Mouse (Mus musculus) adrenal gland (tissue): ENCODE data around the gene Prf1.

Experiments
- intact Hi-C: fragments of 180-260 bp; cut with DNase I; formaldehyde crosslinking; loops from one replicate; pipeline ENCODE4 v1.15.1; 2025
- long read RNA-seq, 2 experiments: library from polyadenylated mRNA; unstranded; transcript quantifications; one replicate each; pipeline ENCODE4 v2.0.0; 2020; ENCODE audit warnings: borderline replicate concordance in 1 of 2; ENCODE audit not compliant: insufficient replicate concordance in 1 of 2

Gene Prf1
- long read RNA-seq, experiment 1, result 0 reads
- long read RNA-seq, experiment 2, result 0 reads

- intact Hi-C loops, result no loop called here
Measured at GRCm38 (mm10) chr10:61297477-61297876, at the start of gene Prf1. TSS of gene Prf1 (plus strand) at chr10:61297833.

- intact Hi-C loops, result no loop called here
Measured at GRCm38 (mm10) chr10:61248596-61249114, 49.0 kb upstream of the Prf1 start.

GRCm38 (mm10) chr10:61249951-61250350 is 47.7 kb upstream of the Prf1 start:
- intact Hi-C loops, result no loop called here

GRCm38 (mm10) chr10:61254761-61255160 is 42.9 kb upstream of the Prf1 start:
- intact Hi-C loops, result no loop called here

GRCm38 (mm10) chr10:61255190-61255589 is 42.4 kb upstream of the Prf1 start:
- intact Hi-C loops, result no loop called here

GRCm38 (mm10) chr10:61256665-61257064 is 41.0 kb upstream of the Prf1 start:
- intact Hi-C loops, result no loop called here

GRCm38 (mm10) chr10:61258131-61258530 is 39.5 kb upstream of the Prf1 start:
- intact Hi-C loops, result no loop called here

- intact Hi-C loops, result no loop called here
Measured at GRCm38 (mm10) chr10:61261229-61262156, 36.1 kb upstream of the Prf1 start.

GRCm38 (mm10) chr10:61263606-61264005 is 34.0 kb upstream of the Prf1 start:
- intact Hi-C loops, result no loop called here

GRCm38 (mm10) chr10:61267378-61267777 is 30.3 kb upstream of the Prf1 start:
- intact Hi-C loops, result no loop called here

GRCm38 (mm10) chr10:61272089-61272626 is 25.5 kb upstream of the Prf1 start:
- intact Hi-C loops, result loop anchor here (5.0 kb wide), 1 partner anchor 70 kb away; no protein-coding TSS in a partner anchor

GRCm38 (mm10) chr10:61272631-61273030 is 25.0 kb upstream of the Prf1 start:
- intact Hi-C loops, result loop anchor here (5.0 kb wide), 1 partner anchor 70 kb away; no protein-coding TSS in a partner anchor

- intact Hi-C loops, result loop anchor here (5.0 kb wide), 1 partner anchor 71 kb away; no protein-coding TSS in a partner anchor
Measured at GRCm38 (mm10) chr10:61273081-61273843, 24.4 kb upstream of the Prf1 start, which contains the start of gene Adamts14. TSS of gene Adamts14 (minus strand) at chr10:61273438.

GRCm38 (mm10) chr10:61273844-61274215 is 23.8 kb upstream of the Prf1 start:
- intact Hi-C loops, result loop anchor here (5.0 kb wide), 1 partner anchor 72 kb away; no protein-coding TSS in a partner anchor

GRCm38 (mm10) chr10:61274532-61274931 is 23.1 kb upstream of the Prf1 start:
- intact Hi-C loops, result loop anchor here (5.0 kb wide), 1 partner anchor 72 kb away; no protein-coding TSS in a partner anchor

- intact Hi-C loops, result loop anchor here (5.0 kb wide), 1 partner anchor 62 kb away; no protein-coding TSS in a partner anchor
Measured at GRCm38 (mm10) chr10:61275669-61276110, 21.9 kb upstream of the Prf1 start.

GRCm38 (mm10) chr10:61277051-61277450 is 20.6 kb upstream of the Prf1 start:
- intact Hi-C loops, result loop anchor here (5.0 kb wide), 1 partner anchor 60 kb away; no protein-coding TSS in a partner anchor

GRCm38 (mm10) chr10:61277918-61278674 is 19.5 kb upstream of the Prf1 start:
- intact Hi-C loops, result loop anchor here (5.0 kb wide), 1 partner anchor 59 kb away; no protein-coding TSS in a partner anchor

- intact Hi-C loops, result no loop called here
Measured at GRCm38 (mm10) chr10:61281115-61281514, 16.5 kb upstream of the Prf1 start.

- intact Hi-C loops, result no loop called here
Measured at GRCm38 (mm10) chr10:61284309-61284708, 13.3 kb upstream of the Prf1 start.
